Mouse (Mus musculus): ENCODE measurements at regions not wholly inside any gene's neighbourhood (a gene's known extent, or its start where the extent isn't known, plus 50 kb on each side); places are given as distances from the start of the nearest gene placed in this dataset.

GRCm38 (mm10) chr12:73432546-73432945 is 113.6 kb downstream of the Tmem30b start:
- H3K4me1 ChIP-seq (ENCODE audit: control insufficient read depth in 1 of 2, insufficient read depth in 2 of 2, low read length in 2 of 2) = peaks cover 0 to 5% of the 10 kb centered on the region in 2 experiments; a peak in 1 of 4 replicates
- no peaks in the 10 kb centered on the region for H3K27me3 ChIP-seq (ENCODE audit: control insufficient read depth in 1 of 2, insufficient read depth in 2 of 2, low read length in 2 of 2)
- H3K79me2 ChIP-seq (ENCODE audit: control insufficient read depth, insufficient read depth, low read length, poor library complexity) = no peaks in the 10 kb centered on the region
- H3K9ac ChIP-seq (ENCODE audit: control insufficient read depth, low read depth, low read length, poor library complexity, severe bottlenecking) = no peak overlapping the region
- no peak overlapping the region for H3K27ac ChIP-seq (ENCODE audit: control insufficient read depth, low read depth, low read length)
- no peak overlapping the region for H3K4me3 ChIP-seq (ENCODE audit: control insufficient read depth in 1 of 2, insufficient read depth in 1 of 2, low read depth in 2 of 2, low read length in 2 of 2)
- TF ChIP-seq GATA1 (IDR thresholded peaks at IDR 0.05; ENCODE audit: low read depth, low read length) (peak; percentile 76), POLR2AphosphoS5 (IDR thresholded peaks at IDR 0.05; ENCODE audit: borderline replicate concordance, low read depth, low read length) (no peak), EP300 (IDR thresholded peaks at IDR 0.05; ENCODE audit: low read depth in 1 of 2, low read length in 2 of 2) (peak; percentile 56 to 62), TCF12 (IDR thresholded peaks at IDR 0.05; ENCODE audit: low read depth, low read length) (peak; percentile 26; the same call in 1 of the 2 replicates)
- no peaks in the 10 kb centered on the region for H3K9me3 ChIP-seq (replicated peaks; ENCODE audit: insufficient read depth, low read length)
- peaks cover 0 to 7% of the 10 kb centered on the region in 2 experiments; a peak in 2 of 4 replicates for H3K36me3 ChIP-seq (ENCODE audit: control insufficient read depth in 1 of 2, insufficient read depth in 2 of 2, low read length in 2 of 2)
- peak; percentile 48 for DNase-seq (ENCODE audit: low read depth, low spot score)

GRCm38 (mm10) chr12:73428171-73428570 is 118.0 kb downstream of the Tmem30b start:
- Histone ChIP-seq H3K27ac (ENCODE audit: control insufficient read depth, low read depth, low read length) (no peak overlapping the region), H3K36me3 (ENCODE audit: control insufficient read depth in 1 of 2, insufficient read depth in 2 of 2, low read length in 2 of 2) (peaks cover 0 to 7% of the 10 kb centered on the region in 2 experiments; a peak in 2 of 4 replicates), H3K4me1 (ENCODE audit: control insufficient read depth in 1 of 2, insufficient read depth in 2 of 2, low read length in 2 of 2) (peaks cover 0 to 5% of the 10 kb centered on the region in 2 experiments; a peak in 1 of 4 replicates), H3K4me3 (ENCODE audit: control insufficient read depth in 1 of 2, insufficient read depth in 1 of 2, low read depth in 2 of 2, low read length in 2 of 2) (no peak overlapping the region), H3K27me3 (ENCODE audit: control insufficient read depth in 1 of 2, insufficient read depth in 2 of 2, low read length in 2 of 2) (no peaks in the 10 kb centered on the region), H3K9me3 (replicated peaks; ENCODE audit: insufficient read depth, low read length) (no peaks in the 10 kb centered on the region), H3K79me2 (ENCODE audit: control insufficient read depth, insufficient read depth, low read length, poor library complexity) (no peaks in the 10 kb centered on the region), H3K9ac (ENCODE audit: control insufficient read depth, low read depth, low read length, poor library complexity, severe bottlenecking) (no peak overlapping the region)
- no peak for DNase-seq (ENCODE audit: low read depth, low spot score)
- no peak for TF ChIP-seq ZKSCAN1 (IDR thresholded peaks at IDR 0.05; ENCODE audit: low read depth, low read length)
- no peak for TF ChIP-seq ELF1 (IDR thresholded peaks at IDR 0.05; ENCODE audit: low read depth, low read length)
- TF ChIP-seq MAZ (IDR thresholded peaks at IDR 0.05; ENCODE audit: low read depth, low read length) = no peak
- TF ChIP-seq KAT2A (conservative IDR thresholded peaks at IDR 0.05; ENCODE audit: low read depth, low read length) = no peak
- TF ChIP-seq TCF12 (IDR thresholded peaks at IDR 0.05; ENCODE audit: low read depth, low read length) = no peak
- TF ChIP-seq ZC3H11A (IDR thresholded peaks at IDR 0.05; ENCODE audit: low read depth, low read length) = no peak
- no peak for TF ChIP-seq E2F4 (IDR thresholded peaks at IDR 0.05; ENCODE audit: borderline replicate concordance, low read depth, low read length)
- no peak for TF ChIP-seq RCOR1 (IDR thresholded peaks at IDR 0.05; ENCODE audit: low read depth, low read length)
- no peak for TF ChIP-seq MEF2A (IDR thresholded peaks at IDR 0.05; ENCODE audit: extremely low read depth, insufficient replicate concordance, low read depth, low read length, poor library complexity, severe bottlenecking)
- no peak for TF ChIP-seq POLR2A (IDR thresholded peaks at IDR 0.05; ENCODE audit: control insufficient read depth in 1 of 2, insufficient read depth in 1 of 2, low read depth in 1 of 2, low read length in 2 of 2, poor library complexity in 1 of 2)
- no peak for TF ChIP-seq JUND (IDR thresholded peaks at IDR 0.05; ENCODE audit: low read depth, low read length)
- TF ChIP-seq SIN3A (IDR thresholded peaks at IDR 0.05; ENCODE audit: low read length) = no peak
- no peak for TF ChIP-seq POLR2AphosphoS2 (IDR thresholded peaks at IDR 0.05; ENCODE audit: low read length)
- no peak for TF ChIP-seq MAX (IDR thresholded peaks at IDR 0.05; ENCODE audit: low read length)
- TF ChIP-seq USF1 (IDR thresholded peaks at IDR 0.05; ENCODE audit: low read depth, low read length) = no peak
- no peak for TF ChIP-seq EP300 (IDR thresholded peaks at IDR 0.05; ENCODE audit: low read depth in 1 of 2, low read length in 2 of 2)
- TF ChIP-seq GATA1 (IDR thresholded peaks at IDR 0.05; ENCODE audit: low read depth, low read length) = no peak
- no peak for TF ChIP-seq HCFC1 (IDR thresholded peaks at IDR 0.05; ENCODE audit: low read depth, low read length)

Data from MEL (cell line).